Mouse (Mus musculus): ENCODE data around the gene Capn2. TPM values are rescaled to one million over a fixed set of nuclear protein-coding genes. Genes with fewer than 3 reads are reported as not detected.

Capn2 gene
- polyA plus RNA-seq, 1 experiment from 2014 or later: 68.1 TPM

GRCm38 (mm10) chr1:182533583-182533982 lies 16.2 kb upstream of the Capn2 start:
- no peak for ATAC-seq (replicated peaks; ENCODE audit: insufficient number of reproducible peaks, low FRiP score, low TSS enrichment)
- Histone ChIP-seq H3K27me3 (ENCODE audit: control insufficient read depth, insufficient read depth, low read length) (no peaks in the 10 kb centered on the region), H3K9me3 (replicated peaks; ENCODE audit: control insufficient read depth, low read length) (no peaks in the 10 kb centered on the region), H3K9ac (ENCODE audit: low read depth, low read length) (no peak overlapping the region), H3K4me1 (ENCODE audit: control insufficient read depth, insufficient read depth, low read length) (no peaks in the 10 kb centered on the region), H3K4me2 (no peak overlapping the region), H3K4me3 (ENCODE audit: low read depth, low read length) (no peak overlapping the region), H3K27ac (ENCODE audit: low read depth, low read length) (no peak overlapping the region), H3K36me3 (ENCODE audit: control insufficient read depth, insufficient read depth, low read length) (no peaks in the 10 kb centered on the region)
- WGBS (ENCODE audit: insufficient replicate concordance): 63% methylated on average over 3 of the region's 3 CpGs

GRCm38 (mm10) chr1:182527921-182528858 lies 10.8 kb upstream of the Capn2 start:
- peak overlapping the region; percentile 58 for H3K4me2 ChIP-seq
- H3K27ac ChIP-seq (ENCODE audit: low read depth, low read length): no peak overlapping the region; the same call in 1 of the 2 replicates
- no peak for ATAC-seq (replicated peaks; ENCODE audit: insufficient number of reproducible peaks, low FRiP score, low TSS enrichment)
- H3K9me3 ChIP-seq (replicated peaks; ENCODE audit: control insufficient read depth, low read length): no peaks in the 10 kb centered on the region
- peaks cover 14% of the 10 kb centered on the region for H3K4me1 ChIP-seq (ENCODE audit: control insufficient read depth, insufficient read depth, low read length)
- no peaks in the 10 kb centered on the region for H3K27me3 ChIP-seq (ENCODE audit: control insufficient read depth, insufficient read depth, low read length)
- peak overlapping the region; percentile 69 for H3K9ac ChIP-seq (ENCODE audit: low read depth, low read length)
- no peaks in the 10 kb centered on the region for H3K36me3 ChIP-seq (ENCODE audit: control insufficient read depth, insufficient read depth, low read length)
- peak overlapping the region; percentile 2; the same call in 1 of the 2 replicates for H3K4me3 ChIP-seq (ENCODE audit: low read depth, low read length)
- WGBS (ENCODE audit: insufficient replicate concordance): 9% methylated on average over 19 of the region's 19 CpGs

- peak overlapping the region; percentile 2; the same call in 1 of the 2 replicates for H3K4me3 ChIP-seq (ENCODE audit: low read depth, low read length)
These were observed 9.9 kb upstream of the Capn2 start for GRCm38 (mm10) chr1:182527261-182527766.

GRCm38 (mm10) chr1:182525601-182526000 lies 8.2 kb upstream of the Capn2 start:
- Histone ChIP-seq H3K4me1 (ENCODE audit: control insufficient read depth, insufficient read depth, low read length) (peaks cover 21% of the 10 kb centered on the region), H3K4me3 (ENCODE audit: low read depth, low read length) (no peak overlapping the region), H3K27ac (ENCODE audit: low read depth, low read length) (no peak overlapping the region), H3K9ac (ENCODE audit: low read depth, low read length) (no peak overlapping the region), H3K4me2 (no peak overlapping the region), H3K36me3 (ENCODE audit: control insufficient read depth, insufficient read depth, low read length) (no peaks in the 10 kb centered on the region), H3K9me3 (replicated peaks; ENCODE audit: control insufficient read depth, low read length) (no peaks in the 10 kb centered on the region), H3K27me3 (ENCODE audit: control insufficient read depth, insufficient read depth, low read length) (no peaks in the 10 kb centered on the region)
- ATAC-seq (replicated peaks; ENCODE audit: insufficient number of reproducible peaks, low FRiP score, low TSS enrichment): no peak
- WGBS (ENCODE audit: insufficient replicate concordance): 87% methylated on average over 3 of the region's 3 CpGs

More at GRCm38 (mm10) chr1:182527261-182527766, 9.9 kb upstream of the Capn2 start:
- Histone ChIP-seq H3K9me3 (replicated peaks; ENCODE audit: control insufficient read depth, low read length) (no peaks in the 10 kb centered on the region), H3K36me3 (ENCODE audit: control insufficient read depth, insufficient read depth, low read length) (no peaks in the 10 kb centered on the region), H3K4me2 (peak overlapping the region; percentile 58), H3K27me3 (ENCODE audit: control insufficient read depth, insufficient read depth, low read length) (no peaks in the 10 kb centered on the region), H3K27ac (ENCODE audit: low read depth, low read length) (no peak overlapping the region), H3K4me1 (ENCODE audit: control insufficient read depth, insufficient read depth, low read length) (peaks cover 14% of the 10 kb centered on the region), H3K9ac (ENCODE audit: low read depth, low read length) (peak overlapping the region; percentile 69; the same call in 1 of the 2 replicates)
- no peak for ATAC-seq (replicated peaks; ENCODE audit: insufficient number of reproducible peaks, low FRiP score, low TSS enrichment)
- WGBS (ENCODE audit: insufficient replicate concordance): 42% methylated on average over 13 of the region's 13 CpGs

GRCm38 (mm10) chr1:182523692-182524091 lies 6.3 kb upstream of the Capn2 start:
- ATAC-seq (replicated peaks; ENCODE audit: insufficient number of reproducible peaks, low FRiP score, low TSS enrichment): no peak
- Histone ChIP-seq H3K27ac (ENCODE audit: low read depth, low read length) (no peak overlapping the region), H3K4me1 (ENCODE audit: control insufficient read depth, insufficient read depth, low read length) (peaks cover 34% of the 10 kb centered on the region), H3K9ac (ENCODE audit: low read depth, low read length) (no peak overlapping the region), H3K4me2 (no peak overlapping the region), H3K9me3 (replicated peaks; ENCODE audit: control insufficient read depth, low read length) (no peaks in the 10 kb centered on the region), H3K4me3 (ENCODE audit: low read depth, low read length) (no peak overlapping the region), H3K27me3 (ENCODE audit: control insufficient read depth, insufficient read depth, low read length) (no peaks in the 10 kb centered on the region), H3K36me3 (ENCODE audit: control insufficient read depth, insufficient read depth, low read length) (no peaks in the 10 kb centered on the region)
- 61% methylated on average over 3 of the region's 3 CpGs for WGBS (ENCODE audit: insufficient replicate concordance)

- Histone ChIP-seq H3K9me3 (replicated peaks; ENCODE audit: control insufficient read depth, low read length) (no peaks in the 10 kb centered on the region), H3K4me1 (ENCODE audit: control insufficient read depth, insufficient read depth, low read length) (peaks cover 33% of the 10 kb centered on the region), H3K9ac (ENCODE audit: low read depth, low read length) (no peak overlapping the region), H3K36me3 (ENCODE audit: control insufficient read depth, insufficient read depth, low read length) (no peaks in the 10 kb centered on the region), H3K4me3 (ENCODE audit: low read depth, low read length) (no peak overlapping the region), H3K27me3 (ENCODE audit: control insufficient read depth, insufficient read depth, low read length) (no peaks in the 10 kb centered on the region), H3K4me2 (no peak overlapping the region), H3K27ac (ENCODE audit: low read depth, low read length) (no peak overlapping the region)
- ATAC-seq (replicated peaks; ENCODE audit: insufficient number of reproducible peaks, low FRiP score, low TSS enrichment): no peak
- 80% methylated on average over 5 of the region's 5 CpGs for WGBS (ENCODE audit: insufficient replicate concordance)
These were observed 5.6 kb upstream of the Capn2 start for GRCm38 (mm10) chr1:182522961-182523360.

- WGBS (ENCODE audit: insufficient replicate concordance): 52% methylated on average over 8 of the region's 8 CpGs
These were observed 3.6 kb upstream of the Capn2 start for GRCm38 (mm10) chr1:182520938-182521500.

GRCm38 (mm10) chr1:182520091-182520937 lies 2.9 kb upstream of the Capn2 start:
- 17% methylated on average over 14 of the region's 14 CpGs for WGBS (ENCODE audit: insufficient replicate concordance)
- Histone ChIP-seq H3K27me3 (ENCODE audit: control insufficient read depth, insufficient read depth, low read length) (no peaks in the 10 kb centered on the region), H3K4me1 (ENCODE audit: control insufficient read depth, insufficient read depth, low read length) (peaks cover 26% of the 10 kb centered on the region), H3K9me3 (replicated peaks; ENCODE audit: control insufficient read depth, low read length) (no peaks in the 10 kb centered on the region), H3K27ac (ENCODE audit: low read depth, low read length) (peak overlapping the region; percentile 79), H3K4me3 (ENCODE audit: low read depth, low read length) (no peak overlapping the region), H3K4me2 (peak overlapping the region; percentile 24), H3K36me3 (ENCODE audit: control insufficient read depth, insufficient read depth, low read length) (no peaks in the 10 kb centered on the region), H3K9ac (ENCODE audit: low read depth, low read length) (0 out of 2 replicates have a peak overlapping the region, but pooled peaks have one; percentile 46)
- ATAC-seq (replicated peaks; ENCODE audit: insufficient number of reproducible peaks, low FRiP score, low TSS enrichment): no peak

More at GRCm38 (mm10) chr1:182520938-182521500, 3.6 kb upstream of the Capn2 start:
- Histone ChIP-seq H3K27me3 (ENCODE audit: control insufficient read depth, insufficient read depth, low read length) (no peaks in the 10 kb centered on the region), H3K36me3 (ENCODE audit: control insufficient read depth, insufficient read depth, low read length) (no peaks in the 10 kb centered on the region), H3K4me1 (ENCODE audit: control insufficient read depth, insufficient read depth, low read length) (peaks cover 26% of the 10 kb centered on the region), H3K4me2 (no peak overlapping the region), H3K9ac (ENCODE audit: low read depth, low read length) (no peak overlapping the region), H3K27ac (ENCODE audit: low read depth, low read length) (peak overlapping the region; percentile 79), H3K4me3 (ENCODE audit: low read depth, low read length) (no peak overlapping the region), H3K9me3 (replicated peaks; ENCODE audit: control insufficient read depth, low read length) (no peaks in the 10 kb centered on the region)
- ATAC-seq (replicated peaks; ENCODE audit: insufficient number of reproducible peaks, low FRiP score, low TSS enrichment): no peak
